Mouse (Mus musculus): ENCODE data around the gene Grk4.

The Grk4 gene

DNA sequence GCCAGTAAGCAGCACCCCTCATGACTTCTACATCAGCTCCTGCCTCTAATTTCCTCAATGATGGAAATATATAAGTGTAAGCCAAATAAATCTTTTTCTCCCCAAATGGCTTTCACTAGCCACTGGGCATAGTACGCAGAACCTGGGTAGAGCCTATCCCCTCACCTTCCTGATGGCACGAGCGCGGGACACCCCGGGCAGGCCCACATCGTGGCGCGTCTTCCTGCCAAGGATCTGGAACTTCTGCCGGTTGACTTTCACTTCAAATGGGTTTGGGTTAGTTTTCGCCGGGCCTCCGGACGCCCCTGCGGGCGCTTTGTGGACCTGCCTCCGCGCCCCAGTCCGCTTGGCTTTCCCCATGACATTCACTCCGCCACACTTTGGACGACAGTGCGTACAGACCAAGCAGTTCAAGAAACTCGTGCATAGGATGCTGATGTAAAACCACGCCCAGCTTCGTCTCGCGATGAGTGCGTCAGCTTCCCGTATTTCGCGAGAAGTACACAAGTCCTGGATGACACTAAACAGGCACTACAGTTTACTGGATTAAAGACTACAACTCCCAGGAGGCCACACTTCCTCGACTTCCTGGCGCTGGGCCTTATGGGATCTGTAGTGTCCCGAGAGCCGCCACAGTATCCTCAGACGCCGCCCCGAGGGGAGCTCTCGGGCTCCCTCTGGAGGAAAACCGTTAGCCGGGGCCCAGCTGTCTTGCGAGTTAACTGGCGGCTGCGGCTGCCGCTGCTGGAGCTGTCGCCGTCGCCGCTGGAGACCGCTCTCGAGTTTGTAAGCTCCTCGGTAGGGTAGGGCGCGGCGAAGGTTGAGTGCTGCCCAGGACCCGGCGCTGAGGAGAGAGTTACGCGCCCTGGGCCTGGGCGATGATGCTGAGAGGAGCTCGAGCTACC lies at the start of gene Grk4, which contains the start of gene Nop14:
TSS of gene Grk4 (plus strand) at position 694 of the 905 bp plus-strand sequence.
TSS of gene Nop14 (minus strand) at position 463 of the 905 bp plus-strand sequence.
- CTCF ChIA-PET = no interaction called here

DNA sequence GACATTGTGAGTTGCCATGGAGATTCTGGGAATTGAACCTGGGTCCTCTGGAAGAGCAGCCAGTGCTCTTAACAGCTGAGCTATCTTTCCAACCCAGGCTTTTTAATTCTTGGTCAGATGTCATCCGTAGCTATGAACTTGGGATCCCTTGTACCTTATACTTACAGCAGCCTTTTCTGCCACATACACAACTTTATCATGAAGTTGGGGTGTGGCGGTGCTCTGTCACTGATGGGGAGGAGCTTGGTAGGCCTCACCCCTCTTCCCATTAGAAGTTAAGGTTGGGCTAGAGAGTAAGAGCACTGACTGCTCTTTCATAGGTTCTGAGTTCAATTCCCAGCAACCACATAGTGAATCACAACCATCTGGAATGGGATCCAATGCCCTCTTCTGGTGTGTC lies 27.2 kb upstream of the Grk4 start:
- CTCF ChIA-PET = no interaction called here

DNA sequence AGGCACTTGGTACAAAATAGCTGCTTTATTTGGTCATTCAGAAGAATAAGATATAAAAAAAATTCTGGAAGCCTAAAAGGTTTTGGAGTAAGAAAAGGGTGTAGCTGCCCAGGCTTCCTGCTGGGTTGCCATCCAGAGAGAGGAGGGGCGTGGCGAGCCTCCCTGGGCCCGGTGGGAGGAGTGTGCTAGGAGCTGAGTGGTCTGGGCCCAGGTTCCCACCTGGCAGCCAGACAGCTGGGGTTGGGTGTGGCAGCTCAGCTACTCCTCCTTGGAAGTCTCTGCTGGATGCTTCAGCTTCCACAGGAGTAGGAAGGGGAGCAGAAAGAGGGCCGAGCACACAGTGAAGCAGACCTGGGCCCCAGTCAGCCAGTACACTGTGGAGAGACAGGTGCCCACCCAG lies 26.5 kb upstream of the Grk4 start:
- CTCF ChIA-PET = interaction anchor here (0.6 kb wide), 1 partner anchor 112 kb away, joined by 3 read pairs; no protein-coding TSS in a partner anchor

DNA sequence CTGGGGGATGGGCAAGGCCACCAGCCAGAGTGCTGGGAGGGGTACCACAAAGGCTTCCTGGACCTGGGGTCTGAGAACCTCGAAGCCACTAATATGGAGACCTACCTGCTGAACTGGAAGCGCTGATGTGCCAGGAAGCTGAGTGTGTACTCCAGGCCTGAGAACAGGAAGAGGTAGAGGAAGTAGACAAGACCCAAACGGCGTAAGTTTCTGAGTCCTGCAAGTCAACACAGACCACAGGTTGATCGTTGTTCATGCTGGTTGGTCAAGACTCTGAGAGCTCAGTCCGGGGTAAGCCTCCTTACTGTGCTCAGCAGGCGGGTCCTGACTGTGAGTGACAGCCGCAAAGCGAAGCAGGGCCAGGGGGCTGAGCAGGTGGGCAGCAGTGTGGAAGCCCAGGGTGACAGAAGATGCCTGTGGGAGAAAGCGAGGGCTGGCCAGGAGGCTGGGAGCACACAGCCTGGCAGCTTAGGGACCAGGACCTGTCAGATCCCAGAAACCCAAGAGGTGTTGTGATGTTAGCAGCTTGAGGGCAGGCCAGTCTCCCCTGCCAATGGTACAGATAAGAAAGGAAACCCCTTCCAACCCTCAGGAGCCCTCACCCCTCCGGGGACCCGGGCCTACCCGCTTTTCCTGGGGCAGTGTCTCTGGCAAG lies 25.3 kb upstream of the Grk4 start:
- CTCF ChIA-PET = interaction anchor here (0.5 to 0.6 kb wide), 3 partner anchors 91 to 980 kb away, joined by 3 to 15 read pairs (median 4); no protein-coding TSS in a partner anchor

DNA sequence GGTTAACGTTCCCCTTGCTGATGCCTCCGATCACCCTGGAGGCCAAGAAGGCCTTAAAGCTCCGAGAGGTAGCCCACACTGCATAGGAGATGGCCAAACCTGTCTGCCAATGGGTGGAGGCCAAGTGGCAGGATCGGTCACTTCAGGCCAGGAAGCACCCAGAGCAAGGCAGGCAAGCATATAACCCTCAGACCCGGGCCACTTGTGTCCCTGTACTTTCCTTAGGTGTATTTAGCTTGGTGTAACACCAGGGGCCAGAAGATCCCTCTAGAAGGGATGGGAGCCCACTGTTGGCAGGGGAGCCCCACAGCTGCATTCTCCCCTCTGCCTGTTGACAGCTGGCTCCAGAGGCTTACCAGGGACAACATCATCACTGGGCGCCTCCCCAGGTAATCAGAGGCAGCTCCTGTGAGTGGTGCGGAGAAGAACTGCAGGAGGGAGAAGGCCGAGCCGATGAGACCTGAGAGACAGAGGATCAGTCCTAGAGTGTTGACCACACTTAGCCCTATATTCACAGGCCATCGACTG lies 24.4 kb upstream of the Grk4 start:
- CTCF ChIA-PET = interaction anchor here (0.5 to 0.6 kb wide), 3 partner anchors 92 to 981 kb away, joined by 3 to 4 read pairs (median 4); no protein-coding TSS in a partner anchor

DNA sequence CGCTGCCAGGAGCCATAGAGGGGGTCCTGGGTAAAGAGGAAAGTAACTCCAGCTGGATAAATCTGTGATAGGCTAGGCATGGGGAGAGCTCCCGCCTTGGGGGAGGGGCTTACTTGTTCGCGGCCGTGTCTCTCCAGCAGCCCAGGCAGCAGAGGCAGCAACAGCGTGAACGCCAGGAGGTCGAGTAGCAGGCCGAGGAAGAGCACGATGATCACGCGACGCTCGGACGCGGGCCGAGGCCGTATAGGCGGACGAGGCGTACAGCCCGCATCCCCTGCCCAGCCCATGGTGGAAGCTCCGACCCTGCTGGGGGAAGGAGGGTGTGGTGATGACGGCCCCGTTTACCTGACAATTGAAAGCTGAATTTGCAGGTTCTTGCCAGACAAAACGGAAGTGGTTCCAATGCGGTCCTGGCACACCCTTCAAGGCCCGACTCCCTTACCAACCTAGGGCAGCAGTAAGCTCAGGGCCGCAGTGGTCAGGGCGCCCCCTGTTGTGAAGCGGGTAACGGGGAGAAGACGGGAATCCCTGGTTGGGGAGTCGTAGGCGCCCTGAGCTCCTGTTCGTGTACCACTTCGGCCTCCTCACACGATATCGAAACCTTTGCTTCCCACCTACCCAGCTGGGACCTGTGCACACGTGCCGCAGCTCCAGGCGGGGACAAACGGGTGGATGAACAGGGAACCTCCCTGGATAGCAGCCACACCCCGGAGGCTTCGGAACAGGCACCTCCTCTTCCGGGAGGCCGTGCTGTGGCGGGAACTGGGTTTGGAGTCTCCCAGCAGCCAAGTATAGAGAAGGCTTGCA lies 23.5 kb upstream of the Grk4 start, which contains the start of gene Mfsd10:
TSS of gene Mfsd10 (minus strand) at position 732 of the 807 bp plus-strand sequence.
- CTCF ChIA-PET = interaction anchor here (0.8 to 1.5 kb wide), 3 partner anchors 14 to 112 kb away, joined by 3 to 5 read pairs (median 3); no protein-coding TSS in a partner anchor

DNA sequence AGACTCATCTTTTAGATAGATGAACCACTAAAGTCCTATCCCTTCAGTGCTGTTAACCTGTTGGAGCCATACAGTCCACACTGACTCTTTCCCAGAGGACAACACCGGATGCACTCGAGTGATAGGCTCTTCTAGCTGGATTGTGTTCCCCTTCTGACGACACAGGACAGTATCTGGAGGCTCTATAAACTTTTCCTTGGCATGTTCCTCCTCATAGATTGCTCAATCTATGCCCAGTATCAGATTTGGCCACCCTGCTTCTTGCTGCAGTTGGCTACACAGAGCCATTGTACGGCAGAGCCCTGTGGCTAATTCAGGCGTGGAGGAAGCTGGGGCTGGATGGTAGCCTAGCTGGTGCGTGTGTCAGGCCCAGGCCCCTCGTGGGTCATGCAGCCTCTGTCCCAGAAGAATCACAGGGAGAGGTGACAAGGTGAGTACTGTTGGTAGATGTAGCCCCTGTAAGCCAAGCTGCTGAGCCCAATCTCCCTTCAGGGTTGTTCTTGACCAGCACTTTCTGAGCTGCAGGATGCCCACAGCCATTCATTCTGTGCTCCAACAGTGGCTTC lies 22.5 kb upstream of the Grk4 start:
- CTCF ChIA-PET = interaction anchor here (1.5 kb wide), 1 partner anchor 113 kb away, joined by 3 read pairs; no protein-coding TSS in a partner anchor

DNA sequence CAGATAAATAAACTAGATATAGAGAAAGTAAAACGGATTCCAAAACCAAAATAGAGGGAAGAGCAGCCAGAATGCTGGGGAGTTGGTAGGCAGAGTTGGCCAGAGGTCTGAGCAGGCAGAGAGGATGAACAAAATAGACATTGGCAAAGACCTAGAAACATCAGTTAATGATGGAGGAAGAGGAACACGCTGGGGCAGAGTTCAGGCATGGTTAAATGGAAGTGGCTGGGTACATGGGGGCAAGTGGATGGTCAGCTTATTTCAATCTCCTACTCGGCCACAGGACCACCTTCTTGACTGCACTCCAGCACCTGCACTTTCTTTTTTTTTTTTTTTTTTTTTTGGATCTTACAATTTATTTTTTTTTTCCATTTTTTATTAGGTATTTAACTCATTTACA lies 18.2 kb upstream of the Grk4 start:
- CTCF ChIA-PET = no interaction called here

DNA sequence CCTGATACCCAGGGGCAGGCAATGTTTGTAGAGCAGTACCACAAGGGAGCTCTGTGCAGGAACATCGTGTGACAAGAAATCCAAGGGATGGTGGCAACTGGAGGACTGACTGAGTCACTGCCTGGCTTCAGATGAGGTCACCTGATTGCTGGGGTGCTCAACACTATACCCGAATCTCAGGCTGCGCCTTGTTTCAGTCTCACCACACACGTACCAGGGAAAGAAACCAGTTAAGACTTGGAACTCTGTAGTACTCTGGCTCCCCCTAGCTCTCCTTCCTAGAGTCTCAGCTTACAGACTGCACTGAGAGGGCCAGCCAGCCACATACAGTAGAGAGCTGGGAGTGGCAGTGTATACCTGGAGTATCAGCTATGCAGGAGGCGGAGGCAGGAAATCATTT lies 17.2 kb upstream of the Grk4 start:
- CTCF ChIA-PET = no interaction called here

DNA sequence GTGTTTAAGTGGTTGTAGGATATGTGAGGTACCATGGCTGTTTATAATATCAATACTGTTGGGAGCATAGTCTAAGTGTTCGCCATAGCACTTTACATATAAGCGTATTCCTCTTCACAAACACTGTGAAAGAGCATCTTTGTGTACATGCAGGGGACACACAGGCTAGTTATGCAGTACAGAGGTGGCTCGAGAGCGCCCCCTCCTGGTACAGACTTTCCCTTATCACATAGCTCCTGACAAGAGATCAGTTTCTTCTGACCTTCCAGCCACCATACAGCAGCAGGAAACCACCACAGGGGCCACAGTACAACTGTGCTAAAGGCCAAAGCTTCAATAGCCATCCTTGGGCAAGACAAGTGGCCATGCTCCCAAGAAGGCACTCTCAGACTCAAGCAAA lies 12.6 kb upstream of the Grk4 start:
- CTCF ChIA-PET = interaction anchor here (0.8 to 1.4 kb wide), 2 partner anchors 103 to 128 kb away, joined by 3 to 4 read pairs; no protein-coding TSS in a partner anchor

DNA sequence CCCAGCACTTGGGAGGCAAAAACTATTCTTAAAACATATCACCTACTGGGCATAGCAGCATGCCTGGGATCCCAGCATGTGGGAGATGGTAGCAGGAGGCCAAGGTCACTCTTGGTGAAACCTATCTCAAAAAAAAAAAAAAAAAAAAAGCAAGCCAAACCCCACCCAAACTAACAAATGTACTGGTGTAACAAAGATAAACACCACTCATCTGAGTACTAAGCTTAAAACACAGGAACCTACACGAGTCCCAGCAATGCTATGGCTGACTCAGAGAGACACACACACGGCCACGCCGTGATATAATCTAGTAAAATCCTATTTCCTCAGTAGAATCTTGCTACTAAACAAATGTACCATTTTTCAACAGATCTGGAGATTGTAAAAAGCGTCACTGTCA lies 7.2 kb upstream of the Grk4 start:
- CTCF ChIA-PET = interaction anchor here (0.7 to 1.1 kb wide), 2 partner anchors 38 to 144 kb away, joined by 3 read pairs; no protein-coding TSS in a partner anchor

DNA sequence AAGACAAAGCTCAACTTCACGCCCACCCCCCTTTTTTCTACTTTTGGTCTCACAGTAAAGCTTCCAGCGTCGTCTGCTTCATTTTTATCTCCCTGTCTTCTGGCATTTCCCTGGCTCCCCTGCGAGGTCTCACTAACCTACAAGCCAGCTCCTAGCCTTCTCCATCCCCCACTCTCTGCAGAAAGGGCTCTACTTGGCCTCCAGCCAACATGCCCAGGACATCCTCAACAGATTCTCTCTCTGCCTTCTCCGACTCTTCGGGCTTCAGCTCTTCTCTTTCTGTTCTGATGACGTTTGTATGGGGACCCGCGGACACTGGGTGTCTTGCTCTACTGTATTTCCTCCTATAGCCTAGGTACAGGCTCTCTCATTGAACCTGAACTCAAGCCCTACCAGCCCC lies 5.3 kb upstream of the Grk4 start:
- CTCF ChIA-PET = no interaction called here

DNA sequence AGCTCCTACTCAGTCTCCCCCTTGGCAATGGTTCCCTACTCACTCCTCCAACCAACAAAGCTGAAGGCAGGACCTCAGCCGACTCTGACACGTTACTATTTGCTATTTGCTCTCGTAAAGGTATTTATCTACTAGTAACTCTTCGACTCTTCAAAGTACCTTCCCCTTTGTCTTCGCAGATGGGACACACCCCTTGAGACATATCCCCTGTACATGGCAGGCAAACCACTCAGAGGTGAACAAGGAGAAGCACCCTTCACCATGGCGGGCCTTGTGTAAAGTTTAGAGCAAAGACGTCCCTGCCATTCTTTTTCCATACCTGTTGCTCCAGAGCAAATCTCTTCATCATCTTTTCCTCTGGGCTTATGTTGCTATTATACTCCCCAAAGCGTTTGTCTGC lies 2.6 kb upstream of the Grk4 start:
- CTCF ChIA-PET = no interaction called here

DNA sequence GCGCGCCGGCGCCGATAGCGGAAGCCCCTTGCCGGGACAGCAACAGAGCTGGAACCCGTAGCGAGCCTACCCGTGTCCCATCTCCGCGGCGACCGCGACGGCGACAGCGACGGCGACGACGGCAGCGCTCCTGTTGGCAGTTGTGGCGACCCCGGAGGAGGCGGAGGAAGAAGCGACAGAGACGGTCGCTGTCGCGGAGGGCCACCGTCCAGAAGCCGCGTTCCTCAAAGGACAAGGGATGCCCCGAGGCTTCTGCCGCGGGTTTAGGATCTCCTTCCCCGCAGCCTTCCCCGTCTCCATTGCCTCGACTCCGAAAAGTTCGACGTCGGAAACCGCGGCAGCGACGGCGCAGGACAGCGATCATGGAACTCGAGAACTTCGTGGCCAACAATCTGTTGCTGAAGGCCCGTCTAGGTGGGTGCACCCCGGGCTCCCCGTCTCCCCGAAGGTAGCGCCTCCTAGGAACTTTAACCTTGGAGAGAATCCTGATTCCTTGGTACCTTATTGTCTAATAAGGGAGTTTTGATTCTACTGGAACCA lies 482 bp downstream of the Grk4 start:
- CTCF ChIA-PET = interaction anchor here (0.5 kb wide), 1 partner anchor 304 kb away, joined by 4 read pairs; no protein-coding TSS in a partner anchor

DNA sequence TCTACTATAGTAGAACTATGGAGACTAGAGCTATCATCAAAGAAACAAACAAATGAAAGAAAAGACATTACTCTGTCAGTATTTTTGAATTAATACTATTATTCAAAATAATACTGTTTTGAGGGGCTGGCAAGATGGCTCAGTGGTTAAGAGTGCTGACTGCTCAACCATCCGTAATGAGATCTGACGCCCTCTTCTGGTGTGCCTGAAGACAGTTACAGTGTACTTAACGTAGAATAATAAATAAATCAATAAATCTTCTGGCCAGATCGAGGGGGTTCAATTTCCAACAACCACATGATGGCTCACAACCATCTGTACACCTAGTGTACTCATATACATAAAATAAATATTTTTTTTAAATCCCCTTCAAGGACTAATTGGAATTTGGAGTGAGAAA lies 1.7 kb downstream of the Grk4 start:
- CTCF ChIA-PET = no interaction called here

DNA sequence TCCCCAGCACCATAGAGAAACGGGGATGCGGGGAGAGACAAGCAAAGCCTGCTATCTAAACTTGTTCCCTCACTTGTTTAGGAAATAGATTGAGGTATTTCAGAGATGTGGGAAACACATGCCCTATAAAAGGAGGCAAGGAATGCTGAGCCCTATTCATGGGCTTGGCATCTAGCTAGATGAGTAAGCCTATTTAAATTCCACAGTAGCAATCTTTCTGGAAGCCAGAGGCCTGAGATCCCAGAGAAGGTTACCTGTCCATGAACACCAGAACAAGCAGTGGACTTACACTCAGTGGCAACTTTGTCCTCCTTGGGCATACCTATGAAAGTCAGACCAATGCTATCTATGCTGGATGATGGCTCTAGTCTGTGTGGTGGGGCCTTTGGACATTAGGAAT lies 3.1 kb downstream of the Grk4 start:
- CTCF ChIA-PET = interaction anchor here (0.5 kb wide), 1 partner anchor 124 kb away, joined by 3 read pairs; no protein-coding TSS in a partner anchor

DNA sequence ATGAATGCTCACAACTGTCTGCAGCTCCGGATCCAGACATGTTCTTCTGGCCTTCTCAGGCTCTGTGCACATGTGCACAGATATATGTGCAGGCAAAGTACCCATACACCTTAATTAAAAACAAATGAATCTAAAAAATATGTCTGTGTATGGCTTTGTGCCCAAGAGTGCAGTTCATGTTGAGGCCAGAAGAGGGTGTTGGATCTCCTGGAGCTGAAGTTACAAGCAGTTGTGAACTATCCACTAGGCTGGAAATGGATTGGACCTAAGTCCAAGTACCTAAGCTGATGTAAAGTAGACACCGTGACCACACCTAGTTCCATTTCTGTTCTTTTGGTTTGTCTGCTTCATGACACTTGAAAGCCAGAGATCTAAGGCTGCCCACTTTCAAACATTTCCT lies 9.3 kb downstream of the Grk4 start:
- CTCF ChIA-PET = no interaction called here

DNA sequence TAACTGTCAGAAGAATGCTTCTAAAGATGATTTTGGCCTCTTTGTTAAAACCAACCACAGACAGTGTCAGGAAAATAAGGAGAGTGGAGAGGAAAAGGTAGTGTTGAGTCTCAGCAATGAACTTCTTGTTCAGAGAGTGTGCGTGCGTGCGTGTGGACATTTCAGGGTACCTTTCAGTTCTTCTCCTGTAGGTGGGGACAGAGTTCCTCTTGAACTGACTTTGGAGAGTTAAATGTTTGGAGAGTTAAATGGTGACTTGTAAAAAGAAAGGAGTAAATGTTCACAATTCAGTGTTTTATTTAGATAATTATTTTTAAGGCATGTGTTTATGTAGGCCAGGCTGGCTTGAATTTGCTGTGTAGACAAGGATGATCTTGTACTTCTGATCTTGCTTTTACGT lies 10.1 kb downstream of the Grk4 start:
- CTCF ChIA-PET = no interaction called here

DNA sequence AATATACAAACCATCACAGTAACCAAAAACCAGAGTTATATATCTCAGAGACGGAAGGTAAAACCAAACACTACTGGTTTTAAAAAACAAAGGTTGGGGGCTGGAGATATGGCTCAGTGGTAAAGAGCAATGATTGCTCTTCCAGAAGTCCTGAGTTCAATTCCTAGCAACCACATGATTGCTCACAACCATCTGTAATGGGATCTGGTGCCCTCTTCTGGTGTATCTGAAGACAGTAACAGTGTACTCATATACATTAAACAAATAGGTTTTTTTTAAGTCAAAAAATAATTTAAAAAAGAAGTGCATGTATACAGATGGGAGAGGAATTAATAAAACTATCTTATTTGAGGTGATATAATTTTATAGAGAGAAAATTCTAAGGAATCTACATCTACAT lies 29.7 kb downstream of the Grk4 start:
- CTCF ChIA-PET = no interaction called here

DNA sequence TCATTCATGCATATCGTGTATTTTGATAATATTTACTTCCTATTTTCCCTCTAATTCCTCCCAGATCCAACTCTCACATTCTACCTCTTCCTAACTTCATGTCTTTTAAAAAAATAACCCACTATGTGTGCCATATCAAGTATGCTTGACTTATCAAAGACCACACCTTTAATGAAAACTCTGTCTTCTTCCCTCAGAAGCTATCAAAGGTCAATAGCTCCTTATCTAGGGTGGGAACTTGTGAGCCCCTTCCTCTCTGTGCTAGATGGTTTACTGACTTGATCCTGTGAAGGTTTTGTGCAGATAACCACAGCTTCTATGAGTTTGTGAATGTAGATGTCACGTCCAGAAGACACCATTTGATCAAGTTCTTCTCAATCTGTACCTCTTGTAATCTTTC lies 32.6 kb downstream of the Grk4 start:
- CTCF ChIA-PET = no interaction called here

DNA sequence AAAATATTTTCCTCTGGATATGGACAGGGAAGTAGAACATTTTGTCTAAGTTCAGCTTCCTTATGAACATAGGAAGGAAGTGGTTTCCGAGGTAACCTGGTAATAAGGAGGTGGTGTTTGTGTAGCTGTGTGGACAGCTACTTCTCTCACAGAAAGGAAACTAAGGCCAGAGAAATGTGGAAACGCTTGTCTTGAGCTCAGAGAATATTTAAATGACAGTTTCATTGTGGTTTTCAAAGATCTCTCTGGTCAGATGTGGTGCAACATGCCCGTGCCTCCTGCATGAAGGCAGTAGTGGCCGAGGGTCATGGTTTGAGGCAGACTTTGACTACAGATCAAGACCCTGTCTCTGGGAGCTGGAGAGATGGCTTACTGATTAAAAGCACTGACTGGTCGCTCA lies 35.3 kb downstream of the Grk4 start:
- CTCF ChIA-PET = no interaction called here
